Mouse (Mus musculus) heart, postnatal 10 days (tissue): Measurements from ENCODE around the gene Iqsec1. TPM values are rescaled to one million over a fixed set of nuclear protein-coding genes. Genes with fewer than 3 reads are reported as not detected.

ENCODE experiments used
- DNase-seq, 2 experiments: peaks; one replicate each; pipeline ENCODE4 v3.0.0; 2021
- intact Hi-C: fragments of 180-260 bp; cut with DNase I; formaldehyde crosslinking; loops from one replicate; pipeline ENCODE4 v1.15.1; 2025
- total RNA-seq, 2 experiments: library from RNA; stranded (reverse); gene quantifications; 2 replicates each; pipeline ENCODE4 v1.2.3; 2021

The Iqsec1 gene
- total RNA-seq, 2 experiments from 2014 or later: 127 to 142 TPM

- DNase-seq: no peak
- intact Hi-C loops: no loop called here
Measured at GRCm38 (mm10) chr6:90759754-90760153, 228.7 kb downstream of the Iqsec1 start.

- intact Hi-C loops: no loop called here
- DNase-seq: no peak
Measured at GRCm38 (mm10) chr6:90758155-90758554, 230.3 kb downstream of the Iqsec1 start.

- intact Hi-C loops: no loop called here
- DNase-seq: peak; percentile 50 to 51
Measured at GRCm38 (mm10) chr6:90757427-90757883, 231.0 kb downstream of the Iqsec1 start.

- no peak for DNase-seq
- intact Hi-C loops: no loop called here
Measured at GRCm38 (mm10) chr6:90756561-90756960, 231.9 kb downstream of the Iqsec1 start.

- no peak for DNase-seq
- intact Hi-C loops: no loop called here
Measured at GRCm38 (mm10) chr6:90755613-90755941, 232.9 kb downstream of the Iqsec1 start.

- DNase-seq: no peak
- intact Hi-C loops: no loop called here
Measured at GRCm38 (mm10) chr6:90754927-90755612, 233.4 kb downstream of the Iqsec1 start.

GRCm38 (mm10) chr6:90754093-90754492, 234.4 kb downstream of the Iqsec1 start:
- DNase-seq: no peak
- intact Hi-C loops: no loop called here

- intact Hi-C loops: no loop called here
- DNase-seq: no peak
Measured at GRCm38 (mm10) chr6:90753656-90754055, 234.8 kb downstream of the Iqsec1 start.

- intact Hi-C loops: no loop called here
- no peak for DNase-seq
Measured at GRCm38 (mm10) chr6:90751624-90752023, 236.9 kb downstream of the Iqsec1 start.

GRCm38 (mm10) chr6:90750091-90750490, 238.4 kb downstream of the Iqsec1 start:
- intact Hi-C loops: no loop called here
- DNase-seq: no peak

GRCm38 (mm10) chr6:90749414-90749937, 239.0 kb downstream of the Iqsec1 start:
- intact Hi-C loops: no loop called here
- DNase-seq: no peak

- intact Hi-C loops: no loop called here
- DNase-seq: no peak
Measured at GRCm38 (mm10) chr6:90748976-90749375, 239.5 kb downstream of the Iqsec1 start.

GRCm38 (mm10) chr6:90746331-90746864, 242.1 kb downstream of the Iqsec1 start:
- intact Hi-C loops: no loop called here

GRCm38 (mm10) chr6:90745401-90746198, 242.9 kb downstream of the Iqsec1 start:
- DNase-seq: no peak
- intact Hi-C loops: no loop called here

More at GRCm38 (mm10) chr6:90746331-90746864, 242.1 kb downstream of the Iqsec1 start:
- DNase-seq: no peak

GRCm38 (mm10) chr6:90742453-90742852, 246.0 kb downstream of the Iqsec1 start:
- DNase-seq: no peak
- intact Hi-C loops: no loop called here

GRCm38 (mm10) chr6:90741717-90742116, 246.8 kb downstream of the Iqsec1 start:
- intact Hi-C loops: loop anchor here (2.0 kb wide), 1 partner anchor 21 kb away; no protein-coding TSS in a partner anchor
- no peak for DNase-seq

GRCm38 (mm10) chr6:90741056-90741420, 247.4 kb downstream of the Iqsec1 start:
- intact Hi-C loops: loop anchor here (2.0 kb wide), 1 partner anchor 22 kb away; no protein-coding TSS in a partner anchor
- no peak for DNase-seq

GRCm38 (mm10) chr6:90740348-90741055, 248.0 kb downstream of the Iqsec1 start:
- DNase-seq: no peak
- intact Hi-C loops: loop anchor here (2.0 kb wide), 1 partner anchor 22 kb away; no protein-coding TSS in a partner anchor

- intact Hi-C loops: loop anchor here (1.0 to 2.0 kb wide), 4 partner anchors 71 to 543 kb away; no protein-coding TSS in a partner anchor
Measured at GRCm38 (mm10) chr6:90737376-90737775, 251.1 kb downstream of the Iqsec1 start.

GRCm38 (mm10) chr6:90736691-90737245, 251.7 kb downstream of the Iqsec1 start:
- intact Hi-C loops: loop anchor here (1.0 to 2.0 kb wide), 4 partner anchors 72 to 544 kb away; no protein-coding TSS in a partner anchor
- DNase-seq: peak; percentile 76 to 78

More at GRCm38 (mm10) chr6:90737376-90737775, 251.1 kb downstream of the Iqsec1 start:
- DNase-seq: peak; percentile 94 to 98
